13 mouse cellular contexts compared by ENCODE assay signal in the genomic region with DNA sequence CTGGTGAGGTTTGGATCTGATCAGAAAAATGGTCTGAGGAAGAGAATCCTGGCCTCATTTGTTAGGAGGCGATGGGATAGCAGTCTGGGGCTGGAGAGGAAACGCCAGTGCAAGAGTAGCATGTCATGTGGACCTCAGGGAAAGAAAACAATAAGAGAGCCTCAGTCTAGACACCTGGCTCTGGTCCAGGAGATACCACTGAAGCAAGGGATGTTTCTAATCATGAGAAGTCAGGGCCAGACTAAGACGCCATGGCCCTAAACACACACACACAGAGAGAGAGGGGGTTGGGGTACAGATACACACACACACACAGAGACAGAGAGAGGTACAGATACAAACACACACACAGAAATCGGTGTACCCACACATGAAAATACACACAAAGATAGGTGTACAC.
DNase-seq lines count a peak whose midpoint lies in the region; ATAC-seq and TF ChIP-seq lines count a peak whose summit lies in the region.
"Had no signal": no experiment of that assay in that cellular context is flagged by ENCODE, and none has a peak within 500 bp of the region (broad histone marks: within the 10 kb centered on the region; RNA-seq: fewer than 3 reads in every experiment).

No protein-coding gene starts in this region.

- no peaks in the 10 kb centered on the region; the same call in 1 of the 2 replicates for H3K27me3 ChIP-seq in heart, embryonic 13.5 days (replicated peaks)
- H3K27me3 ChIP-seq in heart, embryonic 10.5 days (ENCODE audit: insufficient read depth, poor library complexity, severe bottlenecking), result no peaks in the 10 kb centered on the region
- H3K27me3 ChIP-seq in kidney, postnatal 0 days (ENCODE audit: insufficient read depth, low read length), result no peaks in the 10 kb centered on the region
- no peaks in the 10 kb centered on the region for H3K27me3 ChIP-seq in limb, embryonic 14.5 days (ENCODE audit: control insufficient read depth, insufficient read depth, low read length)
- H3K27me3 ChIP-seq: forebrain, embryonic 13.5 days; Patski had no signal

- peaks cover 12% of the 10 kb centered on the region for H3K4me1 ChIP-seq in heart, embryonic 13.5 days
- H3K4me1 ChIP-seq in heart, embryonic 10.5 days, result no peaks in the 10 kb centered on the region
- no peaks in the 10 kb centered on the region for H3K4me1 ChIP-seq in kidney, postnatal 0 days (replicated peaks; ENCODE audit: insufficient read depth, low read length)
- peaks cover 5% of the 10 kb centered on the region; the same call in 1 of the 2 replicates for H3K4me1 ChIP-seq in limb, embryonic 14.5 days (ENCODE audit: control insufficient read depth, insufficient read depth, low read length)

- H3K4me3 ChIP-seq in heart, embryonic 13.5 days, result no peak overlapping the region
- H3K4me3 ChIP-seq in heart, embryonic 10.5 days, result no peak overlapping the region
- H3K4me3 ChIP-seq in kidney, postnatal 0 days (replicated peaks; ENCODE audit: low read depth, low read length), result no peak overlapping the region
- H3K4me3 ChIP-seq in limb, embryonic 14.5 days (replicated peaks; ENCODE audit: low read length), result no peak overlapping the region
- H3K4me3 ChIP-seq: forebrain, embryonic 13.5 days had no signal

- no peak for DNase-seq in heart, embryonic 10.5 days (ENCODE audit: low spot score)
- DNase-seq in kidney, postnatal 0 days (ENCODE audit: low spot score), result peak; percentile 59
- DNase-seq in kidney, adult 9 months, result no peak
- DNase-seq in ovary, adult 18-20 months (ENCODE audit: low spot score), result peak; percentile 53
- DNase-seq in ovary, postnatal 14 days (ENCODE audit: low spot score), result no peak
- DNase-seq in limb, embryonic 14.5 days (ENCODE audit: low spot score), result peak; percentile 61
- no peak for DNase-seq in left cerebral cortex, adult 11 months (ENCODE audit: low spot score)
- DNase-seq: adrenal gland, postnatal 14 days; gastrocnemius, postnatal 14 days; spleen, adult 18-20 months had no signal

- no peak for TF ChIP-seq CTCF in kidney, postnatal 0 days (IDR thresholded peaks at IDR 0.05; ENCODE audit: low read depth)

- no peak overlapping the region for H3K4me2 ChIP-seq in heart, embryonic 13.5 days
- H3K4me2 ChIP-seq in kidney, postnatal 0 days (ENCODE audit: low read length), result no peak overlapping the region
- no peak overlapping the region for H3K4me2 ChIP-seq in limb, embryonic 14.5 days (replicated peaks; ENCODE audit: low read depth, low read length, severe bottlenecking)
- H3K4me2 ChIP-seq: forebrain, embryonic 13.5 days had no signal

- WGBS in heart, embryonic 13.5 days, result 39% methylated on average over 4 of the region's 4 CpGs
- WGBS in heart, embryonic 10.5 days, result 69% methylated on average over 4 of the region's 4 CpGs
- WGBS in kidney, postnatal 0 days, result 56% methylated on average over 4 of the region's 4 CpGs
- 58% methylated on average over 4 of the region's 4 CpGs for WGBS in limb, embryonic 14.5 days

- H3K9ac ChIP-seq in heart, embryonic 13.5 days, result no peak overlapping the region
- no peak overlapping the region for H3K9ac ChIP-seq in kidney, postnatal 0 days (ENCODE audit: low read depth, low read length)
- H3K9ac ChIP-seq in limb, embryonic 14.5 days (ENCODE audit: low read depth, low read length, severe bottlenecking), result no peak overlapping the region
- H3K9ac ChIP-seq: forebrain, embryonic 13.5 days had no signal

- no peak for TF ChIP-seq POLR2A in limb, embryonic 14.5 days (IDR thresholded peaks at IDR 0.05; ENCODE audit: borderline replicate concordance, extremely low read depth, insufficient read depth, insufficient read length)

- H3K9me3 ChIP-seq in heart, embryonic 13.5 days, result no peaks in the 10 kb centered on the region
- H3K9me3 ChIP-seq in heart, embryonic 10.5 days, result no peaks in the 10 kb centered on the region
- no peaks in the 10 kb centered on the region for H3K9me3 ChIP-seq in kidney, postnatal 0 days (replicated peaks; ENCODE audit: low read length)
- H3K9me3 ChIP-seq in limb, embryonic 14.5 days (ENCODE audit: control insufficient read depth, low read length), result no peaks in the 10 kb centered on the region
- H3K9me3 ChIP-seq: forebrain, embryonic 13.5 days had no signal

- H3K36me3 ChIP-seq in heart, embryonic 13.5 days, result no peaks in the 10 kb centered on the region
- H3K36me3 ChIP-seq in heart, embryonic 10.5 days, result no peaks in the 10 kb centered on the region
- no peaks in the 10 kb centered on the region for H3K36me3 ChIP-seq in kidney, postnatal 0 days (ENCODE audit: insufficient read depth, low read length)
- peaks cover 16% of the 10 kb centered on the region; the same call in 1 of the 2 replicates for H3K36me3 ChIP-seq in limb, embryonic 14.5 days (ENCODE audit: control insufficient read depth, insufficient read depth, low read length)

- ATAC-seq in heart, embryonic 13.5 days (ENCODE audit: extremely low read depth, insufficient number of reproducible peaks, low FRiP score, low TSS enrichment), result no peak
- ATAC-seq in kidney, postnatal 0 days (replicated peaks; ENCODE audit: low FRiP score, low read depth), result no peak
- no peak for ATAC-seq in limb, embryonic 14.5 days (ENCODE audit: low FRiP score, low read depth)
- ATAC-seq: forebrain, embryonic 13.5 days; Patski had no signal

- peak overlapping the region; percentile 22 for H3K27ac ChIP-seq in heart, embryonic 13.5 days (replicated peaks)
- no peak overlapping the region for H3K27ac ChIP-seq in heart, embryonic 10.5 days
- no peak overlapping the region for H3K27ac ChIP-seq in kidney, postnatal 0 days
- 0 out of 2 replicates have a peak overlapping the region, but pooled peaks have one; percentile 13 for H3K27ac ChIP-seq in limb, embryonic 14.5 days (replicated peaks; ENCODE audit: low read depth, low read length)
- H3K27ac ChIP-seq: forebrain, embryonic 13.5 days had no signal

Comparison
In these comparisons a context has a peak if more than half of its experiments do, and no peak if none do; other contexts are left out.
1. H3K27ac ChIP-seq: peak in heart, embryonic 13.5 days (single experiment) and limb, embryonic 14.5 days (single experiment); none in heart, embryonic 10.5 days (single experiment) and kidney, postnatal 0 days (single experiment).
2. DNase-seq: peak in kidney, postnatal 0 days (single experiment), ovary, adult 18-20 months (single experiment) and limb, embryonic 14.5 days (single experiment); none in heart, embryonic 10.5 days (single experiment), kidney, adult 9 months (single experiment), ovary, postnatal 14 days (single experiment) and left cerebral cortex, adult 11 months (single experiment).